Mouse (Mus musculus): ENCODE measurements around the gene Samt1.
"Not testable (repeated sequence)": the region's sequence is repeated elsewhere in the genome, so short reads cannot be mapped to it uniquely, and the experiment has no call there.

- not testable (repeated sequence) for TF ChIP-seq GATA1, TAL1 (IDR thresholded peaks at IDR 0.05; ENCODE audit: low read length)
Measured at GRCm38 (mm10) chrX:154033727-154034126, 21.3 kb upstream of the Samt1 start, which contains the start of gene 4921511M17Rik.

All from erythroblast, embryonic 14.5 days (primary cell).